In genomic region chrX:140303731-140304130, GRCm38 (mm10) we compare ENCODE assay signal across 24 mouse cellular contexts. TPM values are rescaled to one million over a fixed set of nuclear protein-coding genes. Genes with fewer than 3 reads are reported as not detected.
A peak's percentile ranks its signal among the peaks of the same experiment; 100 is the strongest.
DNase-seq lines count a peak whose midpoint lies in the region; ATAC-seq lines count a peak whose summit lies in the region.
"Had no signal": no experiment of that assay in that cellular context is flagged by ENCODE, and none has a peak within 500 bp of the region (broad histone marks: within the 10 kb centered on the region; RNA-seq: fewer than 3 reads in every experiment).

No protein-coding gene starts in this region.

- 64% methylated on average over 4 of the region's 4 CpGs for WGBS in hindbrain, embryonic 16.5 days
- 69% methylated on average over 4 of the region's 4 CpGs for WGBS in hindbrain, embryonic 11.5 days
- WGBS in embryonic facial prominence, embryonic 14.5 days: 57% methylated on average over 4 of the region's 4 CpGs
- WGBS in forebrain, embryonic 11.5 days: 73% methylated on average over 4 of the region's 4 CpGs

- peaks cover 2% of the 10 kb centered on the region for H3K27me3 ChIP-seq in hindbrain, embryonic 16.5 days (replicated peaks; ENCODE audit: control insufficient read depth, insufficient read depth, low read length)
- H3K27me3 ChIP-seq in hindbrain, embryonic 11.5 days (ENCODE audit: control insufficient read depth, insufficient read depth, low read length): peaks cover 3% of the 10 kb centered on the region
- peaks cover 15% of the 10 kb centered on the region for H3K27me3 ChIP-seq in embryonic facial prominence, embryonic 14.5 days (replicated peaks; ENCODE audit: control insufficient read depth, insufficient read depth, low read length)
- H3K27me3 ChIP-seq in forebrain, embryonic 11.5 days (ENCODE audit: control insufficient read depth, insufficient read depth, low read length): peaks cover 7% of the 10 kb centered on the region
- H3K27me3 ChIP-seq: forebrain, embryonic 15.5 days had no signal

- ATAC-seq in hindbrain, embryonic 16.5 days: peak; percentile 54
- ATAC-seq in hindbrain, embryonic 11.5 days (ENCODE audit: low FRiP score): no peak
- no peak for ATAC-seq in embryonic facial prominence, embryonic 14.5 days (ENCODE audit: low read depth)
- ATAC-seq in forebrain, embryonic 11.5 days (replicated peaks; ENCODE audit: low FRiP score): no peak
- ATAC-seq: forebrain, embryonic 15.5 days; inflammation-experienced regulatory T-cells, adult 6 months; intestine, postnatal 0 days had no signal

- H3K4me3 ChIP-seq in hindbrain, embryonic 16.5 days (ENCODE audit: low read length): no peak overlapping the region
- no peak overlapping the region for H3K4me3 ChIP-seq in hindbrain, embryonic 11.5 days (ENCODE audit: low read depth, low read length)
- no peak overlapping the region for H3K4me3 ChIP-seq in embryonic facial prominence, embryonic 14.5 days (ENCODE audit: low read depth, low read length)
- no peak overlapping the region for H3K4me3 ChIP-seq in forebrain, embryonic 11.5 days (ENCODE audit: low read depth, low read length)
- H3K4me3 ChIP-seq: embryonic facial prominence, embryonic 13.5 days; erythroblast, embryonic 14.5 days; forebrain, embryonic 10.5 days; forebrain, embryonic 15.5 days; heart, embryonic 10.5 days; hindbrain, embryonic 13.5 days had no signal

- H3K4me2 ChIP-seq in hindbrain, embryonic 16.5 days (ENCODE audit: low read length): no peak overlapping the region
- H3K4me2 ChIP-seq in hindbrain, embryonic 11.5 days (replicated peaks; ENCODE audit: low read depth, low read length): no peak overlapping the region
- no peak overlapping the region for H3K4me2 ChIP-seq in embryonic facial prominence, embryonic 14.5 days (ENCODE audit: low read depth, low read length)
- H3K4me2 ChIP-seq in forebrain, embryonic 11.5 days (ENCODE audit: low read depth, low read length, severe bottlenecking): no peak overlapping the region
- H3K4me2 ChIP-seq: embryonic facial prominence, embryonic 13.5 days; forebrain, embryonic 15.5 days; hindbrain, embryonic 13.5 days had no signal

- no peaks in the 10 kb centered on the region for H3K4me1 ChIP-seq in hindbrain, embryonic 16.5 days (ENCODE audit: control insufficient read depth, insufficient read depth, low read depth, low read length)
- no peaks in the 10 kb centered on the region for H3K4me1 ChIP-seq in hindbrain, embryonic 11.5 days (replicated peaks; ENCODE audit: control insufficient read depth, insufficient read depth, low read length)
- H3K4me1 ChIP-seq in embryonic facial prominence, embryonic 14.5 days (ENCODE audit: control insufficient read depth, insufficient read depth, low read length): no peaks in the 10 kb centered on the region
- no peaks in the 10 kb centered on the region for H3K4me1 ChIP-seq in forebrain, embryonic 11.5 days (replicated peaks; ENCODE audit: control insufficient read depth, insufficient read depth, low read length)
- H3K4me1 ChIP-seq: embryonic facial prominence, embryonic 13.5 days; forebrain, embryonic 10.5 days; forebrain, embryonic 15.5 days; heart, embryonic 10.5 days had no signal

- no peaks in the 10 kb centered on the region for H3K9me3 ChIP-seq in hindbrain, embryonic 16.5 days (ENCODE audit: control insufficient read depth, low read length)
- H3K9me3 ChIP-seq in hindbrain, embryonic 11.5 days (ENCODE audit: control insufficient read depth, low read length): no peaks in the 10 kb centered on the region
- no peaks in the 10 kb centered on the region for H3K9me3 ChIP-seq in embryonic facial prominence, embryonic 14.5 days (ENCODE audit: control insufficient read depth, low read length)
- H3K9me3 ChIP-seq in forebrain, embryonic 11.5 days (ENCODE audit: control insufficient read depth, low read length): no peaks in the 10 kb centered on the region
- H3K9me3 ChIP-seq: embryonic facial prominence, embryonic 13.5 days; forebrain, embryonic 10.5 days; forebrain, embryonic 15.5 days; heart, embryonic 10.5 days; hindbrain, embryonic 13.5 days had no signal

- no peak overlapping the region for H3K9ac ChIP-seq in hindbrain, embryonic 16.5 days (ENCODE audit: low read depth, low read length)
- no peak overlapping the region for H3K9ac ChIP-seq in hindbrain, embryonic 11.5 days (ENCODE audit: low read depth, low read length)
- H3K9ac ChIP-seq in embryonic facial prominence, embryonic 14.5 days (ENCODE audit: low read depth, low read length): no peak overlapping the region
- no peak overlapping the region for H3K9ac ChIP-seq in forebrain, embryonic 11.5 days (ENCODE audit: low read length)
- H3K9ac ChIP-seq: embryonic facial prominence, embryonic 13.5 days; forebrain, embryonic 15.5 days; hindbrain, embryonic 13.5 days had no signal

- no peak for DNase-seq in hindbrain, embryonic 11.5 days (ENCODE audit: low spot score)
- peak; percentile 10 for DNase-seq in embryo, embryonic 10.5 days (ENCODE audit: low spot score)
- peak; percentile 60 for DNase-seq in embryonic facial prominence, embryonic 14.5 days (ENCODE audit: low spot score)
- no peak for DNase-seq in layer of hippocampus, postnatal 25 days (ENCODE audit: extremely low spot score in 1 of 2, low spot score in 1 of 2)
- no peak for DNase-seq in forebrain, embryonic 11.5 days (ENCODE audit: low spot score)
- DNase-seq: adrenal gland, adult 2 months; adrenal gland, postnatal 36 days; cerebellum, adult 11 months; cerebellum, adult 8-10 months; cerebellum, postnatal 14 days; gastrocnemius, postnatal 10 days; heart, adult 18-20 months; heart, postnatal 10 days; heart, postnatal 4 days had no signal

- no peak overlapping the region for H3K27ac ChIP-seq in hindbrain, embryonic 16.5 days (ENCODE audit: low read depth, low read length)
- no peak overlapping the region for H3K27ac ChIP-seq in hindbrain, embryonic 11.5 days (ENCODE audit: low read depth, low read length)
- no peak overlapping the region for H3K27ac ChIP-seq in embryonic facial prominence, embryonic 14.5 days (replicated peaks; ENCODE audit: low read depth, low read length)
- H3K27ac ChIP-seq in forebrain, embryonic 11.5 days (ENCODE audit: low read depth, low read length): no peak overlapping the region
- H3K27ac ChIP-seq: embryonic facial prominence, embryonic 13.5 days; forebrain, embryonic 10.5 days; forebrain, embryonic 15.5 days; heart, embryonic 10.5 days; hindbrain, embryonic 13.5 days had no signal

- no peaks in the 10 kb centered on the region for H3K36me3 ChIP-seq in hindbrain, embryonic 16.5 days (ENCODE audit: control insufficient read depth, insufficient read depth, low read length)
- no peaks in the 10 kb centered on the region for H3K36me3 ChIP-seq in hindbrain, embryonic 11.5 days (ENCODE audit: control insufficient read depth, insufficient read depth, low read length)
- H3K36me3 ChIP-seq in embryonic facial prominence, embryonic 14.5 days (ENCODE audit: control insufficient read depth, insufficient read depth, low read length): no peaks in the 10 kb centered on the region
- H3K36me3 ChIP-seq in forebrain, embryonic 11.5 days (ENCODE audit: control insufficient read depth, insufficient read depth, low read length): no peaks in the 10 kb centered on the region
- H3K36me3 ChIP-seq: embryonic facial prominence, embryonic 13.5 days; forebrain, embryonic 10.5 days; forebrain, embryonic 15.5 days; heart, embryonic 10.5 days; hindbrain, embryonic 13.5 days had no signal

RNA-seq across cellular contexts. Expression of gene Frmpd3, which starts 38.3 kb away (rescaled TPM):
- polyA plus RNA-seq in hindbrain, embryonic 16.5 days (2015; fragmentation: Nextera tagmentation; extraction: Ambion mirVana): 3.1 and 4.2 TPM in 2 replicates
- polyA plus RNA-seq in hindbrain, embryonic 11.5 days (2014; fragmentation: Nextera tagmentation; extraction: Ambion mirVana): 1.8 and 2.2 TPM in 2 replicates
- polyA plus RNA-seq in embryonic facial prominence, embryonic 14.5 days (2014; fragmentation: Nextera tagmentation; extraction: Ambion mirVana): 0.10 and 0.22 TPM in 2 replicates
- total RNA-seq in layer of hippocampus, postnatal 25 days (2021): 10 to 100 TPM; 29.4 to 31.0 TPM
- polyA plus RNA-seq in forebrain, embryonic 11.5 days (2014; fragmentation: Nextera tagmentation; extraction: Ambion mirVana): 0.63 and 1.2 TPM in 2 replicates
- total RNA-seq: adrenal gland, adult 2 months; common myeloid progenitor, adult 5-6 weeks; heart, adult 18-20 months; heart, postnatal 10 days; heart, postnatal 4 days had no signal
- polyA plus RNA-seq: adrenal gland, adult 2 months; inflammation-experienced regulatory T-cells, adult 6 months; intestine, postnatal 0 days had no signal

Comparison
In these comparisons a context has a peak if more than half of its experiments do, and no peak if none do; other contexts are left out.
1. DNase-seq: peak in embryo, embryonic 10.5 days (single experiment) and embryonic facial prominence, embryonic 14.5 days (single experiment); none in hindbrain, embryonic 11.5 days (single experiment), layer of hippocampus, postnatal 25 days (0 of 2) and forebrain, embryonic 11.5 days (single experiment).